Mouse (Mus musculus): ENCODE data around the gene Kpna7.

Gene Kpna7

GRCm38 (mm10) chr5:144958271-144958670, 125.6 kb downstream of the Kpna7 start:
- DNase-seq, result no peak

DNA sequence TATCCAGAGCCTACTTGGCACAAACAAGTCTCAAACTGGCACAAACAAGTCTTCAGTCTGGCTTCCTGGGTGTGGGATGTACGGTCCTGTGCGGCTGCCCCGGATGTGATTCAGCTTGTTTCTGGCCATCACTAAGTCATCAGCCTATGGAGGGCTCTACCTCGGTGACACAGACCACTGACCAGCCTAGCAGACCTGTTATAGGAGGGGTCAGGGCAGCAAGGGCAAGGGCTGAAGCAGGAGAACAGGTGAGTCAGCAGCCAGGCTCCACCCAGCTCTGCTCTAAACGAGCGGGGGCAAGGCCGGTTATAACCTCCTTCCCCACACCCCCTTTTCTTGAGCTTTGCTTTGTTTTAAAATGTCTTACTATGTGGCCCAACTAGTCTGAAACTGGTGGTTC, 129.4 kb downstream of the Kpna7 start:
- DNase-seq, result no peak

GRCm38 (mm10) chr5:144952592-144952991, 131.2 kb downstream of the Kpna7 start:
- no peak for DNase-seq

GRCm38 (mm10) chr5:144950428-144951051, 133.3 kb downstream of the Kpna7 start:
- no peak for DNase-seq

GRCm38 (mm10) chr5:144949856-144950255, 134.0 kb downstream of the Kpna7 start:
- peak; percentile 51 for DNase-seq

- peak; percentile 32 for DNase-seq
Observed at GRCm38 (mm10) chr5:144948422-144948821, 135.4 kb downstream of the Kpna7 start.

GRCm38 (mm10) chr5:144948002-144948401, 135.8 kb downstream of the Kpna7 start:
- no peak for DNase-seq

GRCm38 (mm10) chr5:144946032-144946431, 137.8 kb downstream of the Kpna7 start:
- DNase-seq, result no peak

- no peak for DNase-seq
Observed at GRCm38 (mm10) chr5:144944932-144945331, 138.9 kb downstream of the Kpna7 start.

- no peak for DNase-seq
Observed at GRCm38 (mm10) chr5:144944370-144944769, 139.5 kb downstream of the Kpna7 start.

DNA sequence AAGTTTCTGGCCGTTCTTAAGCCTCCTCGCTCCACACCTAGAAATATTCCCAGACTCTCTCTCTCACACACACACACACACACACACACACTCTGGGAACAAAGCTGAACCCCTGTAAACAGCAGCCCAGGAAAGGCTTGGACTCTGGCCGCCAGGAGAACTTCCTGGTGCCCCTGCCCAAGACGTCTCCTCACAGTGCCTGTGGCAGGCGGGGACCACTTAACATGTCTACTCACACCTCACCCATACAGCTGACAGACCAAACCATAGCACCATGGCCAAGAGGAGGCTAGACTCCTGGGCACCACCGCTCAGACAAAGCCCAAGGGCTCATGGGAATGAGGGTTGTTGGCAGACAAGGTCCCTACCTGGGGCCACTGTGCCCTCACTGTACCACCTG, 140.5 kb downstream of the Kpna7 start:
- no peak for DNase-seq

- DNase-seq, result no peak
Observed at GRCm38 (mm10) chr5:144942431-144942830, 141.4 kb downstream of the Kpna7 start.

GRCm38 (mm10) chr5:144940904-144941303, 142.9 kb downstream of the Kpna7 start:
- no peak for DNase-seq

GRCm38 (mm10) chr5:144937304-144937703, 146.5 kb downstream of the Kpna7 start:
- no peak for DNase-seq
